Mouse (Mus musculus): ENCODE measurements at regions not wholly inside any gene's neighbourhood (a gene's known extent, or its start where the extent isn't known, plus 50 kb on each side); places are given as distances from the start of the nearest gene placed in this dataset.
"Not testable (repeated sequence)": the region's sequence is repeated elsewhere in the genome, so short reads cannot be mapped to it uniquely, and the experiment has no call there.

DNA sequence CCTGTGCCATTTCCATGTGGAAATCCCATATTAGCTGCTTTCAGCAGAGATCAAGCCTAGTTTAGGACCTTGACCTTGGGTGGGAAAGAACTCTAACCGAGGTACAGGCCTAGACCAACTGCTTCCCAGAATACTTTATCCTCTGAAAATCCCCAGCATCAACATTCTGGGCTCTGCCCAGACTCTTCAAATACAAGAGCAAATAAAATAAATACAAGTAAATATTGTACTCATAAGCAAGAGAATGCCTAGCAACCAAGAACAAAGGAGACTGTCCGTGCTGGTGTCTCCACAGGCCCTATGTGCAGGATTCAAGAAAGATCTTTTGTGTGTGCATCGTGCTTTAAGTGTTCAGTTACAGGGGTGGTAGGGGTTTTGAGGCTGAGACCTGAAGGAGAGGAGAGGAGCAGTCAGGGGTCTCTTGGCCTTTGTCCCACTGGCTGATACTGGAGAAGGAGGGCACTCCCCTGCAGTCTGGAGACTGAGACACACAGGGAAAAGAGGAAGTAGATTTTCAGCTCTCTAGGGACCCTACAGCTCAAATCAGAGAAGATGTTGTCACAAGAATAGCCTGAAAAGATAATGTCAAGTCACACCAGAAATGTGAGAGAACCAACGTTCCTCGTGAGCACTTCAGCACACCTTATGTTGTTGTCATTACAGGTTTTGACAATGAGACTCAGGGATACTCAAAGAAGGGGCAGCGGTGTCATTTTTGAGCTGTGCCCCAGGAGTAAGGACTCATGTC is 174.6 kb downstream of the Wdr11 start:
- no peaks in the 10 kb centered on the region for H3K36me3 ChIP-seq (replicated peaks; ENCODE audit: control insufficient read depth, insufficient read depth, low read depth)
- no peak overlapping the region for H3K4me2 ChIP-seq (ENCODE audit: low read depth)
- no peaks in the 10 kb centered on the region for H3K4me1 ChIP-seq (replicated peaks; ENCODE audit: control insufficient read depth in 2 of 2, insufficient read depth in 2 of 2, low read length in 1 of 2)
- no peaks in the 10 kb centered on the region for H3K9me3 ChIP-seq (ENCODE audit: control insufficient read depth, low read length)
- no peak for ATAC-seq (ENCODE audit: insufficient read depth)
- TF ChIP-seq CTCF (IDR thresholded peaks at IDR 0.05; ENCODE audit: low read depth) (no peak), EP300 (IDR thresholded peaks at IDR 0.05; ENCODE audit: low read depth) (no peak)
- 42% methylated on average over 6 of the region's 6 CpGs for WGBS (ENCODE audit: insufficient replicate concordance)
- no peak for DNase-seq (ENCODE audit: low read depth in 3 of 3, low spot score in 3 of 3)
- H3K27me3 ChIP-seq (ENCODE audit: control insufficient read depth, insufficient read depth, low read length): no peaks in the 10 kb centered on the region
- no peak overlapping the region for H3K27ac ChIP-seq
- no peak overlapping the region for H3K4me3 ChIP-seq (ENCODE audit: insufficient read depth in 1 of 2, low read depth in 2 of 2, low read length in 2 of 2)
- H3K9ac ChIP-seq (replicated peaks): no peak overlapping the region

DNA sequence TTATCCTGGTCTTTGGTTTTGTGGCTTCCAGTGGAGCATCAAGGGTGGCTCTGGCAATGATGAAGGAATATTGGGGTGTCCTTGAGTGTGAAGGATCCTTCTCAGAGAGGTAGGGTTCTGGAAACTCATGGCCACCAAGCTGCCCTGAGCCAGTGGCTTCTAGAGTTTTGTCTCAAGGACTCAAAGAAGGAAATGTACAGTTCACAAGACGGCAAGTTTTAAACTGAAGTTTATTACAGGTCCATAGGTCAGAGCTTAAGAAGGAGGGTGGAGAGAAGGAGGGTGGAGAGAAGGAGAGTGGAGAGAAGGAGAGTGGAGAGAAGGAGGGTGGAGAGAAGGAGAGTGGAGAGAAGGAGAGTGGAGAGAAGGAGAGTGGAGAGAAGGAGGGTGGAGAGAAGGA is 178.0 kb downstream of the Wdr11 start:
- ATAC-seq (ENCODE audit: insufficient read depth); H3K27ac ChIP-seq; DNase-seq (ENCODE audit: low read depth in 3 of 3, low spot score in 3 of 3); H3K9me3 ChIP-seq (ENCODE audit: control insufficient read depth, low read length); H3K9ac ChIP-seq (replicated peaks); H3K4me1 ChIP-seq (replicated peaks; ENCODE audit: control insufficient read depth in 2 of 2, insufficient read depth in 2 of 2, low read length in 1 of 2); H3K36me3 ChIP-seq (replicated peaks; ENCODE audit: control insufficient read depth, insufficient read depth, low read depth); H3K4me2 ChIP-seq (ENCODE audit: low read depth); H3K4me3 ChIP-seq (ENCODE audit: insufficient read depth in 1 of 2, low read depth in 2 of 2, low read length in 2 of 2); H3K27me3 ChIP-seq (ENCODE audit: control insufficient read depth, insufficient read depth, low read length): not testable (repeated sequence)
- WGBS (ENCODE audit: insufficient replicate concordance): 66% methylated on average over 1 of the region's 1 CpGs

DNA sequence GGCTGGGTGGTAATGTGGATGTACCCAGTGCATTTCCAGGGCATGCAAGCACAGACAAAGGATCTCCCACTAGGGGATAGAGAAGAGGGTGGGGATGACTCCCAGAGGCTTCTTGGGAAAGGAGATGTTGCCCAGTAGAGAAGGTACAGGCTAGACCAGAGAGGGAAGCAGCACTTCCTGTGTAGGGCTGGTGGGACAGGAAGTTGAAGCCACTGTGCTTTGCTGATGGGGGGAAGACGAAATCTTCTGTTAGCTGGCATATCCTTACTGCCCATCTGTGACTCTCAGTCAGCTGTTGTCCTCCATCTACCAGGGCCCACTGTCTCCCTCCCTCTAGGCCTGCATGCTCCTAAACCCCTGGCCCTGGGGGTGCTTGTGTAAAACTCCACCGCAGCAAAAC is 180.2 kb downstream of the Wdr11 start:
- H3K9ac ChIP-seq (replicated peaks): no peak overlapping the region
- TF ChIP-seq EP300 (IDR thresholded peaks at IDR 0.05; ENCODE audit: low read depth) (no peak), CTCF (IDR thresholded peaks at IDR 0.05; ENCODE audit: low read depth) (no peak)
- no peaks in the 10 kb centered on the region for H3K9me3 ChIP-seq (ENCODE audit: control insufficient read depth, low read length)
- WGBS (ENCODE audit: insufficient replicate concordance): 47% methylated on average over 2 of the region's 2 CpGs
- no peak overlapping the region for H3K4me3 ChIP-seq (ENCODE audit: insufficient read depth in 1 of 2, low read depth in 2 of 2, low read length in 2 of 2)
- H3K27me3 ChIP-seq (ENCODE audit: control insufficient read depth, insufficient read depth, low read length): no peaks in the 10 kb centered on the region
- no peak overlapping the region for H3K4me2 ChIP-seq (ENCODE audit: low read depth)
- H3K36me3 ChIP-seq (replicated peaks; ENCODE audit: control insufficient read depth, insufficient read depth, low read depth): no peaks in the 10 kb centered on the region
- no peak for ATAC-seq (ENCODE audit: insufficient read depth)
- no peaks in the 10 kb centered on the region for H3K4me1 ChIP-seq (replicated peaks; ENCODE audit: control insufficient read depth in 2 of 2, insufficient read depth in 2 of 2, low read length in 1 of 2)
- DNase-seq (ENCODE audit: low read depth in 3 of 3, low spot score in 3 of 3): no peak
- no peak overlapping the region for H3K27ac ChIP-seq

DNA sequence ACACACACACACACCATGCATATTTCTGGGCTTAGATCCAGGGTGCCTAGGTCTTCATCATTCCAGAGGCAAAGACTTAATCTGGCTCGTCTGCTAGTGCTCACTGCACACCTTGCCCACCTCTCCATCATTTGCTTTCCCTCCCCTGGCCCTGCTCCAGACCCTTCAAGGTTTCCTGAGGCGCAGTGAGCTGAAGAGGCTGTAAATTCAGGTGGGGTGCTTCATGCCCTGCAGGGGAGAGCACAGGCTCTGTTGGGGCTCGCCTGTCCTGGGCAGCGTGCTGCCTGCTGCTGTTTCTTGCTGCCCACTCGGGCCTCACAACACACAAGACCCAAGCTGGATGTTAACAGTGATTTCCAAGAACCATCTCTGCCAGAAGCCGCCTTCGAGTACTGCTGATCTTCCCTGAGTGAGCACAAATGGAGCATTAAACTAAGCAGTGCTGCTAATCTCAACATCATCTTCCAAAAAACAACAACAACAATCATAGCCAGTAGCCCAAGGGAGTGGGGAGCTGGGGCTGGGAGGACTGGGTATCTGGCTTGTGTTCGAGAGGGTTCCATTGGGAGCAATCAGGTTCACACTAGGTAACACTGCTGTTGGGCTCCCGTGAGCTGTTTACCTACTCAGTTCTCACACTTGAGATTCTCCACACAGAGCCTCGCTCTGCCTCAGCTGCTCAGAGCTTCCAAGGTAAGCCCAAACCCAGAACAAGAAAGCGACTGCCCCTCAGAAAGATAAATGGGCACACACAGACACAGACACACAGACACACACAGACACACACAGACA is 181.1 kb downstream of the Wdr11 start:
- ATAC-seq (ENCODE audit: insufficient read depth): no peak
- 53% methylated on average over 11 of the region's 11 CpGs for WGBS (ENCODE audit: insufficient replicate concordance)
- H3K9ac ChIP-seq (replicated peaks): no peak overlapping the region
- no peaks in the 10 kb centered on the region for H3K4me1 ChIP-seq (replicated peaks; ENCODE audit: control insufficient read depth in 2 of 2, insufficient read depth in 2 of 2, low read length in 1 of 2)
- no peaks in the 10 kb centered on the region for H3K36me3 ChIP-seq (replicated peaks; ENCODE audit: control insufficient read depth, insufficient read depth, low read depth)
- no peaks in the 10 kb centered on the region for H3K9me3 ChIP-seq (ENCODE audit: control insufficient read depth, low read length)
- no peak overlapping the region for H3K4me2 ChIP-seq (ENCODE audit: low read depth)
- no peak overlapping the region for H3K4me3 ChIP-seq (ENCODE audit: insufficient read depth in 1 of 2, low read depth in 2 of 2, low read length in 2 of 2)
- H3K27ac ChIP-seq: no peak overlapping the region
- TF ChIP-seq EP300 (IDR thresholded peaks at IDR 0.05; ENCODE audit: low read depth) (no peak), CTCF (IDR thresholded peaks at IDR 0.05; ENCODE audit: low read depth) (no peak)
- no peak for DNase-seq (ENCODE audit: low read depth in 3 of 3, low spot score in 3 of 3)
- no peaks in the 10 kb centered on the region for H3K27me3 ChIP-seq (ENCODE audit: control insufficient read depth, insufficient read depth, low read length)

DNA sequence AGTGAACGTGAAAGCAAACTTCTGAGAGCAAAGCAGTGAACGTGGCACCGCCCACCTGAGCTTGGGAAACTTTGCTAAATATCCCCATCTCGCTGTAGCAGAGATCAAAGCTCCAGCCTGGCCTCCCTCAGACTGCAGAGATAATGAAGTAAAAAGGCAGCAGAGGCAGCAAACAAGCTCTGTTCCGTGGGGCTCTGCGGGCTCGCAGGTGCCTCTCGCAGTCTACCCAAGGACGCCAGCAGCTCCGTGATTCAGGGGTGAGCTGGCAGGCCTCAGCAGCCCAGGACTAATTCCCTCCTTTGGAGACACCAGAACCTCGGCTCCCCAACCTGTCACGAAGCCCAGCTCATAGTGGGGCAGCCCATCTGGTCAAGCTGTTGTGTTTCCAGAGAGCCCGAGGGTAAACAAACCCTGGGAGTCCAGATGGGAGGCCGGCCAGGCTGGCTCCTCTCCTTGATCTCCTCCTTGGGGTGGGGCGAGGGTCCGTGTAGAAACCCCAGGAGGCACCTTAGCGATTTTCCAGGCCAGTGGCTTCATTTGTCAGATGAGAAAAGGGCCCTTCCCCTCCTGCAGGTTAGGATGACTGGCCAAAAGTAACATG is 182.7 kb downstream of the Wdr11 start:
- DNase-seq (ENCODE audit: low read depth in 3 of 3, low spot score in 3 of 3) (no peak), ATAC-seq (ENCODE audit: insufficient read depth) (no peak)
- H3K4me3 ChIP-seq (ENCODE audit: insufficient read depth in 1 of 2, low read depth in 2 of 2, low read length in 2 of 2): no peak overlapping the region
- no peak overlapping the region for H3K27ac ChIP-seq
- 14% methylated on average over 17 of the region's 17 CpGs for WGBS (ENCODE audit: insufficient replicate concordance)
- TF ChIP-seq EP300 (IDR thresholded peaks at IDR 0.05; ENCODE audit: low read depth) (no peak), CTCF (IDR thresholded peaks at IDR 0.05; ENCODE audit: low read depth) (no peak)
- no peaks in the 10 kb centered on the region for H3K27me3 ChIP-seq (ENCODE audit: control insufficient read depth, insufficient read depth, low read length)
- no peak overlapping the region for H3K9ac ChIP-seq (replicated peaks)
- no peaks in the 10 kb centered on the region for H3K4me1 ChIP-seq (replicated peaks; ENCODE audit: control insufficient read depth in 2 of 2, insufficient read depth in 2 of 2, low read length in 1 of 2)
- no peaks in the 10 kb centered on the region for H3K36me3 ChIP-seq (replicated peaks; ENCODE audit: control insufficient read depth, insufficient read depth, low read depth)
- H3K4me2 ChIP-seq (ENCODE audit: low read depth): peak overlapping the region; percentile 18; the same call in 1 of the 2 replicates
- no peaks in the 10 kb centered on the region for H3K9me3 ChIP-seq (ENCODE audit: control insufficient read depth, low read length)
